Mouse (Mus musculus) B cell, adult 62 days (primary cell): ENCODE data around the gene Upf3b. TPM values are rescaled to one million over a fixed set of nuclear protein-coding genes. Genes with fewer than 3 reads are reported as not detected.

ENCODE experiments used
- total RNA-seq: library from RNA; stranded (reverse); gene quantifications from 4 replicates; pipeline ENCODE4 v1.2.4, GENCODE M21; 2023

Upf3b gene
- 43.7 to 54.3 TPM (median 49.9 TPM) in 4 replicates for total RNA-seq

DNA sequence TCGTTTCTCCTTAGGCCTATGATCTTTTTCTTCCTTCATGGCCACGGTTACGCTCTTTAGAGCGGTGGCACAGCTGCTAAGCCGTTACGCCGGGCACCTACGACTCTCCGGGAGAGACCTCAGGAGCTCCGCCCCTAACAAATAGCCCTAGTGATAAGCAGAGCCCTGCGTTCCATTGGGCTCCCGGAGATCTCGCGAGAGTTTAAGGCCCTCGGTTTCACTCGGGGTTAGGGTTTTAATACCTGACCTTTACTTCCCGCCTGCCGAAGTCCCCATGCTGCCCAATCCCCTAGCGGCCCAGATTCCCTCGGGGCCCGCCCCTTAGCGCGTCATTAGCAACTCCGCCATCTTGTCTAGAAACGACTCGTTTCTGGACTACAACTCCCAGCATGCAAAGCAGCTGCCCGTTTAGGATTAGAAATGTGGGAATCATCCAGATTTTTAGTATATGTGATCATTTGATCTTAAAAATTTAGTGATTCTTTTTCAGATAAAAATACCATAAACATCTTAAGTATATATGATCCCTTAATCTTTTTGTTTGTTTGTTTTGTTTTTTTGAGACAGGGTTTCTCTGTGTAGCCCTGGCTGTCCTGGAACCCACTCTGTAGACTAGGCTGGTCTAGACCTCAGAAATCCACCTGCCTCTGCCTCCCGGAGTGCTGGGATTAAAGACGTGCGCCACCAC lies at the start of gene Upf3b:
TSS of gene Upf3b (minus strand) at position 130 of the 688 bp plus-strand sequence.

DNA sequence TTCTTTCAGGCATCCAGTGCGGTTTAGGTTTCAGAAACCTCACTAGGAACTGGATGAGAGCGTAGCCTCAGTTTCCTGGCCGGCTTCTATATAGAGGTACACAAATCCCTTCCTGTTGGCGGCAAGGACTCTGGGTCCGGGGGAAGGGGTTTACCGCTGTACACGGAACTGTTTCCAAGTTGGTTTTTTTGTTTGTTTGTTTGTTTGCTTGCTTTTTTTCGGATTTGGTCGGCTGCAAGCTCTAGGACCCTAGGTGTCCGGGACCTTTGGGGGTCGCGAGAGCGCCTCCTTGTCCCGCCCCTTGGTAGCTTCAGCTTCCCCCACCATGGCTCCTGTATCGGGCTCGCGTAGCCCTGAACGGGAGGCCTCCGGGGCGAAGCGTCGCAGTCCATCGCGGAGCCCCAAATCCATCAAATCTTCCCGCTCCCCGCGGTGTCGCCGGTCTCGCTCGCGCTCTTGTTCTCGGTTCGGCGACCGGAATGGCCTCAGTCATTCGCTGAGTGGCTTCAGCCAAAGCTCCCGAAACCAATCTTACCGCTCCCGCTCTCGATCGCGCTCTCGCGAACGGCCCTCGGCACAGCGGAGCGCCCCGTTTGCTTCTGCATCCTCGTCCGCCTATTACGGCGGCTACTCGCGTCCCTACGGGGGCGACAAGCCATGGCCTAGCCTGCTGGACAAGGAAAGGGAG lies 16.7 kb upstream of the Upf3b start, which contains the start of gene Nkap:
TSS of gene Nkap (plus strand) at position 125 of the 688 bp plus-strand sequence.

DNA sequence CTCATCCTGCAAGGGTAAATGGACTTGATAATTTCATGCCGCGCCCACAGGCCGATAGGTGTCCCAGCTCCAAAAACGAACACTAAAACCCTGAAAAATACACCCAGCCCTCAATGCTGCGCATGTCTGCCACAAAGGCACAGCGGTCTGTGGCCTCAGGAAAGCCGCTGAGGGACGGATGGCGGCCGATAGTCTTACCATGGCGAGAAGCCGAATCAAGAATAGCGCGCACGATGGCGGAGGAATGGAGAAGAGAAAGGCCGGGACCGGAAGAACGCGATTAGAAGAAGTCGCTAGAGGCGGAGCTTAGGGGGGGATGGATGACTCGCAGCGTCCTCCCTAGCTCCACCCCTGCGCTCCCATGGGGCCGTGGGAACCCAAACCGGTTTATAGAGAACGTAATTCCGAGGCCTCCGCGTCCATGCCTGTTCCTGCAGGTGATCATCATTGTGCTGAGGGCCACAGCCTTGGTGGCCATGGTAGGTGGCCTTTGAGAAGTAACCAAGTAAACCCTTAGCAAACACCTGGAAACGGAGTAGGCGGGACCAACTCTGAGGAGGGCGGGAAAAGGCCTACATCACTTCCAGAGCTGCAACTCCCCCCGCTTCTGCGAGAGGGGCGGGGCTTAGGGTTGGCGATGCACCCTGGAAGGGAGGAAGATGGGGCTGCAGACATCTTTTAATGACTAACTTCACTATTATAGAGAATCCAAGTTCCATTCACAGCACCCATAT lies 25.0 kb downstream of the Upf3b start, which contains the start of gene Rpl39:
TSS of gene Rpl39 (minus strand) at position 476 of the 734 bp plus-strand sequence.

GRCm38 (mm10) chrX:37048066-37048889 lies 61.8 kb downstream of the Upf3b start, which contains the start of gene Sowahd:
Gene Sowahd (plus strand): TSS chrX:37048845.

Other genes with a start within 250 kb of the Upf3b start
- gene Ube2a, start 236.4 kb downstream of the Upf3b start, total RNA-seq, result 69.3 to 88.1 TPM (median 80.3 TPM) in 4 replicates
- 41.7 to 50.5 TPM (median 45.1 TPM) in 4 replicates for gene C330007P06Rik, start 236.2 kb downstream of the Upf3b start, total RNA-seq
- 11.3 to 14.4 TPM (median 13.4 TPM) in 4 replicates for gene Nkrf, start 207.4 kb downstream of the Upf3b start, total RNA-seq
- 99.3 to 110 TPM (median 108 TPM) in 4 replicates for gene Sept6, start 118.5 kb downstream of the Upf3b start, total RNA-seq
- not detected in 4 replicates for gene Sowahd, start 61.5 kb downstream of the Upf3b start, total RNA-seq
- 1,288 to 1,425 TPM (median 1,387 TPM) in 4 replicates for gene Rpl39, start 24.9 kb downstream of the Upf3b start, total RNA-seq
- gene Nkap, start 16.5 kb upstream of the Upf3b start, total RNA-seq, result 14.2 to 18.0 TPM (median 16.2 TPM) in 4 replicates
- not detected in 4 replicates for gene Akap14, start 58.5 kb upstream of the Upf3b start, total RNA-seq
- 73.3 to 99.4 TPM (median 92.4 TPM) in 4 replicates for gene Ndufa1, start 80.8 kb upstream of the Upf3b start, total RNA-seq
- gene Rnf113a1, start 80.9 kb upstream of the Upf3b start, total RNA-seq, result 1.8 to 2.2 TPM (median 2.0 TPM) in 4 replicates
- gene Gm9, start 100.7 kb upstream of the Upf3b start, total RNA-seq, result not detected in 4 replicates
- gene Rhox1, start 111.9 kb upstream of the Upf3b start, total RNA-seq, result not detected in 4 replicates
- gene Rhox2a, start 134.7 kb upstream of the Upf3b start, total RNA-seq, result not detected in 4 replicates
- not detected in 4 replicates for gene Rhox3a, start 139.6 kb upstream of the Upf3b start, total RNA-seq
- not detected in 4 replicates for gene Rhox4a, start 155.0 kb upstream of the Upf3b start, total RNA-seq